Mouse (Mus musculus) embryonic facial prominence, embryonic 12.5 days (tissue): Measurements from ENCODE around the gene Rac3. TPM values are rescaled to one million over a fixed set of nuclear protein-coding genes. Genes with fewer than 3 reads are reported as not detected.
"Not testable (repeated sequence)": the region's sequence is repeated elsewhere in the genome, so short reads cannot be mapped to it uniquely, and the experiment has no call there.

Experiments used
- ATAC-seq: fragments of 200-750 bp; cut with Nextera tagmentation; 2 replicates; pipeline ENCODE4 v1.8.0; 2017; ENCODE audit not compliant: insufficient number of reproducible peaks, insufficient read depth, low FRiP score, low TSS enrichment
- H3K27ac ChIP-seq: fragments of 300-500 bp; sonication (generic); 2 replicates; pipeline ENCODE4 v1.5.1; 2016; ENCODE audit warnings: mild to moderate bottlenecking
- H3K27me3 ChIP-seq: fragments of 300-500 bp; sonication (generic); 2 replicates; pipeline ENCODE4 v1.6.1; 2016; ENCODE audit warnings: mild to moderate bottlenecking, moderate library complexity
- H3K36me3 ChIP-seq: fragments of 300-500 bp; sonication (generic); 2 replicates; pipeline ENCODE4 v1.6.1; 2016; ENCODE audit warnings: mild to moderate bottlenecking
- H3K4me1 ChIP-seq: fragments of 300-500 bp; sonication (generic); 2 replicates; pipeline ENCODE4 v1.6.1; 2016
- H3K4me2 ChIP-seq: fragments of 300-500 bp; sonication (generic); replicated peaks from 2 replicates; pipeline ENCODE4 v1.6.1; 2016; ENCODE audit warnings: mild to moderate bottlenecking, moderate library complexity
- H3K4me3 ChIP-seq: fragments of 300-500 bp; sonication (generic); 2 replicates; pipeline ENCODE4 v1.5.1; 2016; ENCODE audit warnings: mild to moderate bottlenecking
- H3K9ac ChIP-seq: fragments of 300-500 bp; sonication (generic); 2 replicates; pipeline ENCODE4 v1.6.1; 2016; ENCODE audit warnings: mild to moderate bottlenecking, moderate library complexity
- H3K9me3 ChIP-seq: fragments of 300-500 bp; sonication (generic); 2 replicates; pipeline ENCODE4 v1.6.1; 2016; ENCODE audit warnings: mild to moderate bottlenecking, moderate library complexity
- WGBS: fragments of 180-500 bp; shearing (Covaris S2); methylation state at CpG from one replicate; pipeline ENCODE4 v1.1.7; 2016; 5-methylcytosine and 5-hydroxymethylcytosine counted together
- polyA plus RNA-seq: library from polyadenylated mRNA; unstranded; fragments of >200 nt; fragmentation: Nextera tagmentation; extraction: Ambion mirVana; gene quantifications from 2 replicates; pipeline ENCODE4 v1.2.1, GENCODE M21; 2016

Gene Rac3
- polyA plus RNA-seq, 1 experiment from 2014 or later, result 59.7 TPM

DNA sequence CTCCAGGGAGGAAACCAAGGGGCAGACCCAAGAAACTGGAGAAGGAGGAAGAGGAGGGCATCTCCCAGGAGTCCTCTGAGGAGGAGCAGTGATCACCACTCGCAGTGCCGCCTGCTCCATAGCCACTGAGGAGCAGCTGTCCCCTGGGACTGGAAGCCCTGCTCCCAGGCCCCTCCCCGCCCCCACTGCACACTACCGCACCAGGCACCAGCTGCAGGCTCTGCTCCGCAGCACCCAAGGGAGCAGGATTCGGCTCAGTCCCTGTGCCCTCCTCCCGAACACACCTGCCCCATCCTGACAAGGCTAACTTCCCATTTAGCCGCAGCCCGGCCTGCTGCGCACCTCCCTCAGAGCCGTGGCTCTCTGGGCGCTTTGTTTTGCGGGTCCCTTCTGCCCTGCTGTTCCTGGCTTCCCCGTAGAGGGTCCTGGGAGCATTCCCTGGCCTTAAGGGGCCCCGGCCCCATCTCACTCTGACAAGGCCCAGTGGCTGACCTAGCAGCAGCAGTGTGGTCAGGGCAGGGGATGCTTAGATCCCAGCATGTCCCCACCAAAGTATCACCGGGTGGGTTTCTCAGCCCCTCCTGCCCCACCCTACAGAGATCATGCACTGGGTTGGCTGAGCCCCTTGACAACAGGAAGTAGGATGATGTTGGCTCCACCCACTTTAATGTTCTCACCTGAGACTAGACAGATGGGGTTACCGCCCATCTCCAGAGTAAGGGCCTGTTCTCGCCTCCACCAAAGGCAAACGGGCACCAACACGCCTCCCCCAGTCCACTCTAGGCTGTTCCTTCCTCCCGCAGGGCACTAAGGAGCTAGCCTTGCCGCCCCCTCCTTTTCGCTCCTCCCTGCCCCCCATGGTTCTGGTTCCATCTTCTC, 42.1 kb downstream of the Rac3 start:
- H3K27ac ChIP-seq, H3K9ac ChIP-seq, H3K4me1 ChIP-seq, H3K36me3 ChIP-seq, H3K4me3 ChIP-seq: not testable (repeated sequence)
- H3K9me3 ChIP-seq, result peaks cover 12% of the 10 kb centered on the region
- 5% methylated on average over 2 of the region's 23 CpGs for WGBS
- ATAC-seq, result peak; percentile 62; the same call in 1 of the 2 replicates
- peaks cover 20% of the 10 kb centered on the region for H3K27me3 ChIP-seq
- H3K4me2 ChIP-seq, result peak overlapping the region; percentile 13; the same call in 1 of the 2 replicates

DNA sequence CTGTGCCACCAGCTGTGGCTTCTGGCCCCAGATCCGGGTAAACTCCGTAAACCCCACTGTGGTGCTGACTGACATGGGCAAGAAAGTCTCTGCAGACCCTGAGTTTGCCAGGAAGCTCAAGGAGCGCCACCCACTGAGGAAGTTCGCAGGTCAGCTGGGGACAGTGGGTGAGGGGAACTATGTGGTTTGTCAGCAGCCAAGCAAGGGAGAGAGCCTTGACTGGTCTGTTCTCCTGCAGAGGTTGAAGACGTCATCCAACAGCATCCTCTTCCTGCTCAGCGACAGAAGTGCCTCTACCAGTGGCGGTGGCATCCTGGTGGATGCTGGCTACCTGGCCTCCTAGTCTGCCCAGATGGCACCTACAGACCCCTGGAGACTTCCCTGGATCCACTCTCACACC, 45.8 kb downstream of the Rac3 start:
- 79% methylated on average over 3 of the region's 7 CpGs for WGBS
- ATAC-seq, H3K9me3 ChIP-seq, H3K4me2 ChIP-seq, H3K9ac ChIP-seq, H3K27ac ChIP-seq, H3K36me3 ChIP-seq, H3K4me1 ChIP-seq, H3K4me3 ChIP-seq: not testable (repeated sequence)
- peaks cover 16% of the 10 kb centered on the region for H3K27me3 ChIP-seq

DNA sequence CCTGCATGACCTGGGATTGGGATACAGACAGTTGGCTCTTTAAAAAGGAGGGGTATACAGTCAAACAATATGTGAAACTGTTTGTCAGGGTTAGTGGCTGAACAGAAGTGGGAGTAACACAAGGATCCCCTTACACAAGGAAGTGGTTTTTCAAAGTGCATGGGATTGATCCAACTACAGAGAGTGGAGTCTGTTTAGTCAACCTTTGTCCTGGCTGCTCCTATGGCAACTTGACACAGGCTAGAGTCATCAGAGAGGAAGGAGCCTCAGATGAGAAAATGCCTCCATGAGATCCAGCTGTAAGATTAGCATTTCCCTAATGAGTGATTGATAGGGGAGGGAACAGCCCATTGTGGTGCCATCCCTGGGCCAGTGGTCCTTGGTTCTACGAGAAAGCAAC, 46.9 kb downstream of the Rac3 start:
- H3K27ac ChIP-seq, result no peak overlapping the region
- peaks cover 10% of the 10 kb centered on the region; the same call in 1 of the 2 replicates for H3K27me3 ChIP-seq
- no peak for ATAC-seq
- H3K4me1 ChIP-seq, result no peaks in the 10 kb centered on the region
- 69% methylated on average over 1 of the region's 1 CpGs for WGBS
- H3K36me3 ChIP-seq, result no peaks in the 10 kb centered on the region
- H3K4me3 ChIP-seq, result no peak overlapping the region
- H3K9me3 ChIP-seq, result no peaks in the 10 kb centered on the region
- H3K4me2 ChIP-seq, result no peak overlapping the region
- H3K9ac ChIP-seq, result no peak overlapping the region

DNA sequence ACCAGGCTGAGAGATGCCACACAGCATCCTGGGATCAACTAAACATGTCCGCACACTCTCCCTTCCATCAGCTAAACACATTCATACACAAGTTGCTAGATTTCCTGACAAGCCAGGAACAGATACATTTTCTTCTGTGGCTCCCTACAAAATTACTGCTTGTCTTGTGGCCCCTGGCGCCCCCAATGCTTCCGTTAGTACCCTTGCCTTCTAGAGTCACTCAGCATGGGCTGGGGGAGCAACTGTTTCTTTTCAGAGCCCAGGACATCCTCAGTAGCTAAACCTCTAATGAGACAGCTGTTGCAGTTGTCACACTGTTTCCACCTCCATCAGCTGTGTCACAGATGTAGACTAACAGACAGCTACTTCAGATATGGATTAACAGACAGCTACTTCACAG, 51.5 kb downstream of the Rac3 start:
- Histone ChIP-seq H3K27me3 (no peaks in the 10 kb centered on the region), H3K36me3 (no peaks in the 10 kb centered on the region), H3K9ac (no peak overlapping the region), H3K4me1 (peaks cover 8% of the 10 kb centered on the region; the same call in 1 of the 2 replicates), H3K4me3 (no peak overlapping the region), H3K4me2 (no peak overlapping the region), H3K27ac (no peak overlapping the region), H3K9me3 (no peaks in the 10 kb centered on the region)
- no peak for ATAC-seq
- WGBS, result 78% methylated on average over 3 of the region's 3 CpGs

Other genes starting within 250 kb of the Rac3 start
- 126 and 128 TPM in 2 replicates for gene Mrpl12, start 236.9 kb upstream of the Rac3 start, polyA plus RNA-seq
- 52.6 and 57.4 TPM in 2 replicates for gene Slc25a10, start 229.6 kb upstream of the Rac3 start, polyA plus RNA-seq
- gene Gcgr, start 190.8 kb upstream of the Rac3 start, polyA plus RNA-seq, result 1.7 and 2.1 TPM in 2 replicates
- 234 and 242 TPM in 2 replicates for gene Mcrip1, start 171.7 kb upstream of the Rac3 start, polyA plus RNA-seq
- 0.36 TPM in 1 of 2 replicates, not detected in the other for gene Ppp1r27, start 170.3 kb upstream of the Rac3 start, polyA plus RNA-seq
- 622 and 637 TPM in 2 replicates for gene P4hb, start 148.2 kb upstream of the Rac3 start, polyA plus RNA-seq
- 561 and 568 TPM in 2 replicates for gene Arhgdia, start 139.8 kb upstream of the Rac3 start, polyA plus RNA-seq
- gene Alyref, start 123.1 kb upstream of the Rac3 start, polyA plus RNA-seq, result 683 and 688 TPM in 2 replicates
- gene Anapc11, start 123.0 kb upstream of the Rac3 start, polyA plus RNA-seq, result 191 and 198 TPM in 2 replicates
- gene Npb, start 113.0 kb upstream of the Rac3 start, polyA plus RNA-seq, result 0.99 TPM in 1 of 2 replicates, not detected in the other
- 143 and 147 TPM in 2 replicates for gene Pcyt2, start 103.5 kb upstream of the Rac3 start, polyA plus RNA-seq
- 29.7 and 30.4 TPM in 2 replicates for gene Sirt7, start 96.2 kb upstream of the Rac3 start, polyA plus RNA-seq
- gene Mafg, start 87.9 kb upstream of the Rac3 start, polyA plus RNA-seq, result 33.6 and 34.8 TPM in 2 replicates
- 25.3 and 26.5 TPM in 2 replicates for gene Pycr1, start 77.7 kb upstream of the Rac3 start, polyA plus RNA-seq
- 0.47 TPM in 1 of 2 replicates, not detected in the other for gene Myadml2, start 73.3 kb upstream of the Rac3 start, polyA plus RNA-seq
- gene Notum, start 60.3 kb upstream of the Rac3 start, polyA plus RNA-seq, result 5.1 and 6.3 TPM in 2 replicates
- 131 and 139 TPM in 2 replicates for gene Aspscr1, start 48.5 kb upstream of the Rac3 start, polyA plus RNA-seq
- 131 TPM in 2 replicates for gene Cenpx, start 7.7 kb upstream of the Rac3 start, polyA plus RNA-seq
- 77.5 and 83.7 TPM in 2 replicates for gene Lrrc45, start 7.5 kb upstream of the Rac3 start, polyA plus RNA-seq
- 11.5 and 12.3 TPM in 2 replicates for gene Dcxr, start 5.8 kb downstream of the Rac3 start, polyA plus RNA-seq
- gene Cbr2, start 10.6 kb downstream of the Rac3 start, polyA plus RNA-seq, result 5.9 and 6.1 TPM in 2 replicates
- 4.2 and 5.8 TPM in 2 replicates for gene Hmga1b, start 41.3 kb downstream of the Rac3 start, polyA plus RNA-seq
- 47.0 and 47.2 TPM in 2 replicates for gene Rfng, start 62.7 kb downstream of the Rac3 start, polyA plus RNA-seq
- gene Gps1, start 62.8 kb downstream of the Rac3 start, polyA plus RNA-seq, result 243 and 245 TPM in 2 replicates
- gene Dus1l, start 74.9 kb downstream of the Rac3 start, polyA plus RNA-seq, result 66.1 and 70.5 TPM in 2 replicates
- gene Fasn, start 103.1 kb downstream of the Rac3 start, polyA plus RNA-seq, result 74.2 and 77.0 TPM in 2 replicates
- 7.2 and 7.5 TPM in 2 replicates for gene Ccdc57, start 211.4 kb downstream of the Rac3 start, polyA plus RNA-seq
- gene Slc16a3, start 227.0 kb downstream of the Rac3 start, polyA plus RNA-seq, result 46.2 and 46.9 TPM in 2 replicates